Mouse (Mus musculus) stomach, embryonic 16.5 days (tissue): ENCODE data around the gene Nim1k. TPM values are rescaled to one million over a fixed set of nuclear protein-coding genes. Genes with fewer than 3 reads are reported as not detected.
"Not testable (repeated sequence)": the region's sequence is repeated elsewhere in the genome, so short reads cannot be mapped to it uniquely, and the experiment has no call there.

Source experiments
- ATAC-seq: fragments of 200-750 bp; cut with Nextera tagmentation; 2 replicates; pipeline ENCODE4 v1.8.0; 2017; ENCODE audit warnings: moderate number of reproducible peaks, moderate TSS enrichment; ENCODE audit not compliant: insufficient read depth, low FRiP score
- H3K27ac ChIP-seq: fragments of 300-500 bp; sonication (generic); 2 replicates; pipeline ENCODE4 v1.5.1; 2014; ENCODE audit warnings: low read length
- H3K27me3 ChIP-seq: fragments of 300-500 bp; sonication (generic); 2 replicates; pipeline ENCODE4 v1.6.1; 2014; ENCODE audit warnings: low read length, control low read depth, mixed read lengths; ENCODE audit not compliant: control insufficient read depth, insufficient read depth
- H3K36me3 ChIP-seq: fragments of 300-500 bp; sonication (generic); 2 replicates; pipeline ENCODE4 v1.6.1; 2014; ENCODE audit warnings: low read length; ENCODE audit not compliant: control insufficient read depth, insufficient read depth
- H3K4me1 ChIP-seq: fragments of 300-500 bp; sonication (generic); 2 replicates; pipeline ENCODE4 v1.6.1; 2014; ENCODE audit warnings: low read length, control low read depth, mixed read lengths; ENCODE audit not compliant: control insufficient read depth, insufficient read depth
- H3K4me2 ChIP-seq: fragments of 300-500 bp; sonication (generic); 2 replicates; pipeline ENCODE4 v1.6.1; 2014; ENCODE audit warnings: low read depth, low read length, mixed read lengths
- H3K4me3 ChIP-seq: fragments of 300-500 bp; sonication (generic); replicated peaks from 2 replicates; pipeline ENCODE4 v1.5.1; 2014; ENCODE audit warnings: mild to moderate bottlenecking, low read length
- H3K9ac ChIP-seq: fragments of 300-500 bp; sonication (generic); 2 replicates; pipeline ENCODE4 v1.6.1; 2014; ENCODE audit warnings: low read length
- H3K9me3 ChIP-seq: fragments of 300-500 bp; sonication (generic); replicated peaks from 2 replicates; pipeline ENCODE4 v1.6.1; 2016; ENCODE audit warnings: low read length, control low read depth; ENCODE audit not compliant: control insufficient read depth
- WGBS: fragments of 180-500 bp; shearing (Covaris S2); extraction: QIAGEN DNeasy Blood & Tissue Kit; methylation state at CpG from one replicate; pipeline ENCODE4 v1.1.7; 2014; 5-methylcytosine and 5-hydroxymethylcytosine counted together
- polyA plus RNA-seq: library from polyadenylated mRNA; unstranded; fragments of >200 nt; fragmentation: Nextera tagmentation; extraction: Ambion mirVana; gene quantifications from 2 replicates; pipeline ENCODE4 v1.2.1, GENCODE M21; 2015

Gene Nim1k
- polyA plus RNA-seq, 1 experiment from 2014 or later = 0.75 TPM

DNA sequence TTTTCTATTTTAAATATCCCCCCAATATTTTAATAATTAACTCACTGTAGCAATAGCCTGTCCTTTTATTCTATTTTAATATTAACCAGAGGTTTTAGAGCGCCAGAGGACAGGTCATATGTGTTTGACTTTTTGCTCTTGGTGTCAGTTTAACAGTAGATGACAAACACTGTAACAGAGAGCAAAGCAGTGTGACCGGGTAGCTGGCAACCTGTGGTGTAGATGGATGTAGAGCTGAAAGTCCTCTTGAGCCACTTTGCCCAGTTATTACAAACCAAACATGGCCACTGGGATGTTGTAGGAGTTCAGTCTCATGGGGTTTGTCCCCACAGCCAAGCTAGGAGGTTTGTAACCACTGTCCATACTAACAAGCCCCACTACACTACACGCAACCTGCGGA is 57.2 kb downstream of the Nim1k start:
- ATAC-seq = no peak
- 82% methylated on average over 4 of the region's 4 CpGs for WGBS
- Histone ChIP-seq H3K27ac (no peak overlapping the region), H3K27me3 (no peaks in the 10 kb centered on the region), H3K9ac (no peak overlapping the region), H3K4me3 (no peak overlapping the region), H3K36me3 (peaks cover 24% of the 10 kb centered on the region), H3K9me3 (no peaks in the 10 kb centered on the region), H3K4me1 (peaks cover 13% of the 10 kb centered on the region; the same call in 1 of the 2 replicates), H3K4me2 (no peak overlapping the region)

DNA sequence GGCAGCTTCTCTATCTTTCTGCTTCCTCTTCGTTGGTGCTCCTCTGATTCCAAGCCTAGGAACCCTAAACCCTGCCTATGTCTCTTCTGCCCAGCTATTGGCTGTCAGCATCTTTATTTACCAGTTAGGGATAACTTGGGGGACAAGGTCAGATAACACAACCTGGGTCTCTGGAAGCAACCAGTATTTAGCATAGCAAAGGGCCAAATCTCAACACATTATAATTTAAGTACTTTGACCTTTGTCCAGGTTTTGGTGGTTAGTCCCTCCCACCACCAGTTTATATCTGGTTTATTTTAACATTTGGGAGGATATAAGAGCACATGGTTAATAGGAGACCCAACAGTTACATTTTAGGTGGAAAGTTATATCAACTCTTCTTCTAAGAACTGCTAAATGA is 59.2 kb downstream of the Nim1k start:
- Histone ChIP-seq H3K27me3 (no peaks in the 10 kb centered on the region), H3K9me3 (no peaks in the 10 kb centered on the region), H3K4me3 (no peak overlapping the region), H3K9ac (no peak overlapping the region), H3K27ac (no peak overlapping the region), H3K4me1 (peaks cover 22% of the 10 kb centered on the region), H3K36me3 (peaks cover 12% of the 10 kb centered on the region), H3K4me2 (no peak overlapping the region)
- no peak for ATAC-seq
- 58% methylated on average over 1 of the region's 1 CpGs for WGBS

DNA sequence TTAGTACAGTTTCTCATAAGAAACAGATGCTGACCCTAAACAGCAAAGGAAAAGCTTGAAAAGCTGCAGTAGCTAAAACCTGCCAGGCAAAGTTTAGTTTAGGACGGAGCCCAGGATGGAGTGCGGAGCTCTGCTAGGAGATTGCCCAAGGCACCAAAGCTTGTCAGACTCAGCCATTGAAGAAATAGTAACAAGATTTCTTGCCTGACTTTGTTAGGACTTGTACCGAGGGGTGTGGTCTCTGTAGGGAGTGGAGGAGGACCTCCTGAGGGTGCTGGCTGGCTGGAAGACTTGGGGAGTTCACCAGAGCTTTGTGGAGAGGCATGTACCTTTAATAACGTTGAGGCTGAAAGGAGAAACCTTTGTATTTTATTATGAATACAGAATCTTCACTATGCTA is 60.0 kb downstream of the Nim1k start:
- Histone ChIP-seq H3K4me3 (no peak overlapping the region; the same call in 1 of the 2 replicates), H3K4me2 (peak overlapping the region; percentile 25; the same call in 1 of the 2 replicates), H3K9ac (peak overlapping the region; percentile 43; the same call in 1 of the 2 replicates), H3K9me3 (no peaks in the 10 kb centered on the region), H3K27ac (peak overlapping the region; percentile 71; the same call in 1 of the 2 replicates), H3K36me3 (peaks cover 7% of the 10 kb centered on the region), H3K27me3 (no peaks in the 10 kb centered on the region), H3K4me1 (peaks cover 22% of the 10 kb centered on the region)
- peak; percentile 45; the same call in 1 of the 2 replicates for ATAC-seq
- WGBS = 62% methylated on average over 4 of the region's 4 CpGs

DNA sequence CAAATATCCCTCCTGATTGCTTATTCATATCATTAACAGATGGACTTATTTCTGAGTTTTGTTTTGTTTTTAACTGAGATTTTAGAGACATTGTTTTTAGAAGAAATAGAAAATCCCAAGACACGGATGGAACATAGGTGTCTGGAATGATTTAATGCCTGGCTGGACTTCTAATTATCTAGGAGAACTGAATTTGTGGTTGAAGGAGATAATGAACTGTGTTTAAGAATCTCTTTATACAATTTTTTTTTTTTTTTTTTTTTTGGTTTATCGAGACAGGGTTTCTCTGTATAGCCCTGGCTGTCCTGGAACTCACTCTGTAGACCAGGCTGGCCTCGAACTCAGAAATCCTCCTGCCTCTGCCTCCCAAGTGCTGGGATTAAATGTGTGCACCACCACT is 63.7 kb downstream of the Nim1k start:
- not testable (repeated sequence) for H3K9ac ChIP-seq, H3K27ac ChIP-seq, H3K9me3 ChIP-seq, ATAC-seq, H3K27me3 ChIP-seq, H3K36me3 ChIP-seq
- Histone ChIP-seq H3K4me1 (peaks cover 22% of the 10 kb centered on the region), H3K4me2 (peak overlapping the region; percentile 74), H3K4me3 (peak overlapping the region; percentile 100)
- WGBS = 72% methylated on average over 3 of the region's 3 CpGs

DNA sequence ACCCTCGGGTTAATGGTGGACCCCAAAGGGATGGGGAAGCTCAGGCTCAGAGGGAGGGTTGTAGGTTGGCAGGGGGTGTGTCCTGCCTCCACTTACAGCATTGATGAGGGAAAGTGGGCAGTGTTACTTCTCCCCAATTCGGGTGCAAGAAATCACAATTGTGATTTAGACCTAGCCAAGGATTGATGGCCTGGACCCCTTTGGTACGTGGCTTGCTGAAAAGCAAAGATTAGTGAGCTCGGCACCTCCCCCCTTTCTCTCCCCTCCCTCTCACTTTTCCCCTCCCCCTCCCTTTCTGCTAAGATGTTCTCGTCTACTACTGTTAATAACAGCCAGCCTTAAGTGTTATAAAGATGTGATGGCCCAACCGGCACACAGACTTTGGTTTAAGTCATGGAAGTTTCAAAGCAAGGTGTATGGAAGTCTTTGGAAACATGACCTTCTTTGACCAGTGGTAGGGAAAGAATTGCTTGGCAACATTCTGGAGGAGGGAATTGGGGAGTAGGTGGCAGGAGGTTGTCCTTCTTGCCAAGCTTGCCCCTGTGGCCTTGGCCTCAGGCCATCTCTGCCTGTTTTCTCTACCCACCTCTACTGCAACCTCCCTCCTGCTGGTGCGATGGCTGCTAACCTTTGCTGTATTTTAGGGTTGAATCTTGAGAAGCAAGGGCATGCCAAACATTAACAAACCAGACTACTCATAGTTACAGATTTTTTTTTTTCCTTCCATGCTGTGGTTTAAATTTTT is 64.6 kb downstream of the Nim1k start:
- H3K9me3 ChIP-seq = no peaks in the 10 kb centered on the region
- 2% methylated on average over 7 of the region's 7 CpGs for WGBS
- H3K4me3 ChIP-seq = peak overlapping the region; percentile 100
- peak overlapping the region; percentile 97 for H3K9ac ChIP-seq
- H3K27ac ChIP-seq = peak overlapping the region; percentile 98
- peaks cover 22% of the 10 kb centered on the region for H3K4me1 ChIP-seq
- ATAC-seq = no peak
- H3K27me3 ChIP-seq = no peaks in the 10 kb centered on the region
- H3K36me3 ChIP-seq = no peaks in the 10 kb centered on the region
- peak overlapping the region; percentile 74 for H3K4me2 ChIP-seq

DNA sequence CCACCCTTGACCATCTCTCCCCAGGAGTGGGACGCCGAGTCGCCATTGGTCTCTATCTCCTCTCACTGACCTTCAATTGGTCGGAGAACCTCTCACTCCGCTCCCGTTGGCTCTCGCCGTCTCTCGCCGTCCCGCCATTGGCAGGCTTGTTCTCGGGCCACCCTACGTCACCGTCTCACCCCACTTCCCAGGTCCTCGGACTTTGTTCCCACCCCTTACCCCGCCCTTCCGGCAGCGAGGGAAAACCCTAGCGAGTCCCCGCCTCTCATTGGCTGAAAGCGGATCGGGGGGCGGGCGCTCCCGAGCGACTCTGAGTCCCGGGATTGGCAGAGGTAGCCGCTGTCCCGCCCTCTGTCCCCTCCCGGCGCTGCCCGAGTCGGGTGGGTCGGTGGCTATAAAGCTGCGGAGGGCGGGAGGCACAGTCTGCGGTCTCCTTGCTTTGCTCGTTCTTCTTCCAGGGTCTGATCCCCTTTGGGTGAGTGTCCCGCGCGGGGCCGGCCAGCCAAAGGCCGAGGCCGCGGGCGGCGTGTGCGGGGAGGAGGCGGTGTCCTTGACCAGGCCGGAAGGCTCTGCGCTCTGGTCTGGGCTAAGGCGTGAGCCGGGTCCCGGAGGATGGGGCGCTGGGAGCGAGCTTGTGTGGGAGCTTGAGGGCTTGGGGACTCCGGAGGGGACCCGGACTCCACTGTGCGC is 65.5 kb downstream of the Nim1k start, which contains the start of gene Hmgcs1:
Gene Hmgcs1 (plus strand): TSS at position 341 of the 690 bp plus-strand sequence.
- no peaks in the 10 kb centered on the region for H3K9me3 ChIP-seq
- peak within 1 kb of the TSS; percentile 100 for H3K4me3 ChIP-seq
- H3K9ac ChIP-seq = peak within 1 kb of the TSS; percentile 97
- WGBS = under 1% methylated on average over 59 of the region's 59 CpGs
- H3K27ac ChIP-seq = peak within 1 kb of the TSS; percentile 98
- peak within 1 kb of the TSS; percentile 74 for H3K4me2 ChIP-seq
- H3K36me3 ChIP-seq = no peaks in the 10 kb centered on the region
- no peaks in the 10 kb centered on the region for H3K27me3 ChIP-seq
- peak; percentile 99 for ATAC-seq
- peaks cover 18% of the 10 kb centered on the region for H3K4me1 ChIP-seq

DNA sequence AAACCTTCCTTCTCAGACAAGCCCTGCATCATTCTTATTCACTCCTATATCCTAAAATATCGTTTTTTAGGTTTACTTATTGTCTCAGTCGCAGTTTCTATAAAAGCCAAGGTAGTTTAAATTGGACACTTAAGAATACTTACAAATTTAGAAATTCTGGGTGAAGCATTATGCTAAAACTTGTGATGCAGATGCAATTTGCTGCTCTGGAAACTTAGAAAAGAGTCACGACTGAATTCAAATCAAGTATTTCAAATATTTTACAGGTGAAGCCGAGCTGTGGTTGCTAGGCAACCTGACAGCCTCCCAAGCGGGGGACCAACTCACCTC is 66.0 kb downstream of the Nim1k start:
- 6% methylated on average over 5 of the region's 5 CpGs for WGBS
- peak overlapping the region; percentile 55 for H3K4me2 ChIP-seq
- no peaks in the 10 kb centered on the region for H3K27me3 ChIP-seq
- H3K9ac ChIP-seq = no peak overlapping the region
- peaks cover 15% of the 10 kb centered on the region for H3K4me1 ChIP-seq
- no peak overlapping the region for H3K27ac ChIP-seq
- no peak for ATAC-seq
- H3K9me3 ChIP-seq = no peaks in the 10 kb centered on the region
- no peaks in the 10 kb centered on the region for H3K36me3 ChIP-seq
- peak overlapping the region; percentile 100 for H3K4me3 ChIP-seq

DNA sequence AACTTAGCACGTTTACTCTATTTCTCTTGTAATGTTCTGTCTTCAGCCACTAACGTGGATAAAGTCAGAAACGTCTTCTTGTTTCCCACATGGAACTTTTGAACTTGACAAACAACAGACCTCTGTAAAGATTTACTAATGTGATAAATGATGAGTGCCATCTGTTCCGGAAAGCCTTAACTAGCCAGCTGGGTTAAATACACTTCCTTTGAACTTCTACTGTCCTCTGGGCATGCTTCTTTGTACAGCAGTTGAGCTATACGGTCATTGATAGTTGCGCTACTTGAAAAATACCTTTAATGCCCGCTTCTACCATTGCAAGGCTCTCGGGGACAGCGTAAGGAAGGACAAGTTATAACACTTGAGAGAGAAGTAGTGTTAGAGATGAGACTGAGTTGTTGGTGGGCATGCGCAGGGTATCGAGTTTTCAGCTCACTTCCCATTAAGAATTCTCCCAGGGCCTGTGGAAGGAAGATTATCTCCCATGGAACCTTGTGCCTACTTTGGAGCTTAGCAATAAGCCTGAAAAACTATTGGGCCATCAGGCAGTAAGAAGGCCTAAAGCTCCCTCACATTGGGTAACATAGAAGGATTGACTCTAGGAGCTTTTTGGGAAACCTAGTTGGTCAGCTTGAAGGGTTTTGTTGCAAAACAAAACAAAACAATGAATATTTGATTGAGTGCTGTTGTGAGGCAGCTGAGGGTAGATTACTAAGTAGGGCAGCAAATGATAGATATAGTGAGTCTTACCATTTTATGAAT is 71.1 kb downstream of the Nim1k start:
- Histone ChIP-seq H3K4me1 (peaks cover 5% of the 10 kb centered on the region; the same call in 1 of the 2 replicates), H3K27ac (no peak overlapping the region; the same call in 1 of the 2 replicates), H3K27me3 (no peaks in the 10 kb centered on the region), H3K4me3 (no peak overlapping the region), H3K4me2 (no peak overlapping the region), H3K9ac (no peak overlapping the region), H3K36me3 (no peaks in the 10 kb centered on the region), H3K9me3 (no peaks in the 10 kb centered on the region)
- WGBS = 56% methylated on average over 11 of the region's 11 CpGs
- ATAC-seq = no peak
